Mouse (Mus musculus) adrenal gland, adult (tissue): ENCODE measurements at regions not wholly inside any gene's neighbourhood (a gene's known extent, or its start where the extent isn't known, plus 50 kb on each side); places are given as distances from the start of the nearest gene placed in this dataset.

Experiments used
- DNase-seq, 2 experiments: peaks; one replicate each; pipeline ENCODE4 v3.0.0; 2022 to 2023; ENCODE audit warnings: low spot score in 1 of 2; ENCODE audit not compliant: inconsistent age in 2 of 2

DNA sequence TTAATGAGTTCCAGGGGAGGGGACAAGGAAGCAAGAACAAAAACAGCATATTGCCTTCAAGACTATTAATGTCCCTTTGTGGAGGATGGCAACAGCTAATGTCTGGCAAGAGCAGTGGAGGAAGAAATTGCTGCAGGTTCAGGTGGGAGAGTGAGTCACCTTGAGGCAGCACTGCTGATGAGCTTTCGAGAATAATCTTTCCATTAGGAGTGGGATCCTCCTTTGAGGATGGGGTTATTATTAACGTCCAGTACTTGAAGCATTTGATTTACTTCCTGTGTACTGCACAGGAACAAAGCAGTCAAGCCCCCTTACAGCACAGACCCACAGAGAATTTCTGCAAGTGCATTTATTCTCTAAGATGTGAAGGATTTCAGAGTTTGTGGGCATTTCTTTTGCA is 671.2 kb upstream of the Stxbp6 start:
- DNase-seq = no peak

DNA sequence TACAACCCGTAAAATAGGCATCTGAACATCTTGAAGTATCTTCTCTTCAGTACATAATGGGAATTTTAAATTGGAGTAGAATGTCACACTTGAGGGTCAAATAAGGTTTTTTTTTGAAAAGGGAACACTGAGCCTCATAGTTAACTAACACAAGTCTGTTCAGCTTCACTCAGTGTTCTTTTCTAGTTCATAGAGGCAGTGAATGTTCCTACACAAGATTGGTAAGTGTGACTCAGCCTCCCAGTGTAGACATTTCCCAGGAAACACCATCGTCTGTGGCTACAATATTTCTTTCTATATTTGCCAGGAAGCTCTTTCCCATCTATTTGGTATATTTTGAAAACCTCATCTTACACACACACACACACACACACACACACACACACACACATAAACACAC is 670.1 kb upstream of the Stxbp6 start:
- DNase-seq = no peak

DNA sequence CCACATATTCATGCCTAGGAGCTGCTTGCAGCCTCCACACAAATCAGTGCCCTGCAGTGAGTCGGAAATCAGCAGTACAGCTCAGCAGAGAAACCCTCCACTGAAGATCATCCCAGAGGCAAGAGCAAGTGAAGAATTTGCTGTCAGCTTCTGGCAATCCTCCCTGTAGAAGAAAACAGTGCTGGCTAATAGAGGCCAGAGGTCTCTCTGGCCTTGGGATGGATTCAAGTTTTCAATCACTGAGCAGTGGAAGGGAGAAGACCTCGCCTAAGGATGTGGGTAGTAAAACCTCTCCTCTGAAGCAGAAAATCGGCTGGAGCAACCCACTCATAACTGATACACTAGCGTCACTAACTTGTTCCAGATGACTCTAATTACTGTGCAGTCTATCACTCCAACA is 659.2 kb upstream of the Stxbp6 start:
- peak in 1 of 2 experiments; percentile 60 for DNase-seq

DNA sequence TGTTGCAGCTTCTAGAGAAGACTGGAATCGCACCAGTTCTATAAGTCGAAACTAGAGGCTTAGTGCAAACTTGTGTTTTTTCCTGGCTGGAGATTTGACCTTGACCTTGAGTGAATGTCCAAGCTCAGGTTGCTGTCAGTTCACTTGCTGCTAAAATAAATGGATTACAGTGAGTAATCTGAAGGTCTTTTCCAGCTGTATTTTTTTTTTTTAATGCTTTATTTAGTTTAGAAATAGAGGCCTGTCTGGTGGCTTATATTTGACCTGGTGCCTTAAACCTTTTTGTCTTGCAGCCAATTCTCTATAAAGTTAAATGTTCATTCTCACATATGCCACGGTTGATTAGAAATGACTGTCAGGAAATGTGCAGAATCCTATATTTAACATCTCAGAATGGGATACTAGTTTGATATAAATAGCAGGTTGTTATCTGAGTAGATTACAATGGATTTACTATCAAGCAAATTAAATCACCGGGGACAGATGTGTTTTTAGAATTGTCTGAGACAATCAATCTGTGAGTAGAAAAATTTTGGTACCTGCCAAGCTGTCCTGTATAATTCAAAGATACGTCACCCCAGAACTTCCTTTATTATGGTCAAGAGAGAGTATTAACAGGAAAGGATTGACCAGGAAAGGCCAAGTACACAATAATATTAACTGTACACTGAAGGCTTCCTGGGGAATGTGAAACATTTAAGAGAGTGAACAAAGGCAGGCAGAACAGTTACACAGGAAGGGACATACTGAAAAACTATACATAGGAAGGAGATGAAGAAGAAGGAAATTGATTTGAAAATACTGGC is 650.3 kb upstream of the Stxbp6 start:
- peak in 1 of 2 experiments; percentile 55 for DNase-seq

DNA sequence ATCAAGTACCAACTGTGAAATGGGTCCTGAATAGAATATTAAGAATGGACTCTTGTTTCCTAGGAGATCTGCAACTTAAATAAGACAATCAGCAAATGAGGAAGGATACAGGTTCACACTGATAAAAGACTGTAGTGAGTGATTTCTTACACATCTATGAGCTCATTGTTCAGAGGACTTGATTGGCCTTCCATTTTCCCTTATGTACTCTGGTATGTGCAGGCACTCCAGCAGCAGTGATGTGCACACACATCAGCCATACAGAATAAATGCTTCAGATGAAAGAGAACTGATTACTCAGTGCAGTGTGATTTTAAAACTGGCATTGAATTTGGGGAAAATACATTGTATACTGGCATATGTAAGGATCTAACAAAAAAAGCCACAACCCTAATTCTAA is 636.8 kb upstream of the Stxbp6 start:
- DNase-seq = no peak

DNA sequence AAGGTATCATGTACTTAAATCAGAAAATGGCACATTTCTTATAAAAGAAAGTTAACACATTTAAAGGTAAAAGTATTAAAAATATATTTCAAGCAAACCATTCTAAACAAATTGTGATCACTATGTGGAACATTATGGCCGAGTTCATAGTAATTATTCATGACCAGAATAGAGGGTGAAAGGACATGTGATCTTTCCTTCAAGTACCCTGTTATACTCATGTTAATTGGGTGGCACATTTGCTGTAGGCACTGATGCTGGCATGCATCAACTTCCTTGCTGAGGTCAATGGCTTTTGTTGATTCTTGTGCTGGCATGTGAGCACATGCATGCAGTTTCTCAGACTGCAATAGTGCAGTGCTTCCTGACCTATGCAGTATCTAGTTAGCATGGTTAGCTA is 636.3 kb upstream of the Stxbp6 start:
- no peak for DNase-seq

DNA sequence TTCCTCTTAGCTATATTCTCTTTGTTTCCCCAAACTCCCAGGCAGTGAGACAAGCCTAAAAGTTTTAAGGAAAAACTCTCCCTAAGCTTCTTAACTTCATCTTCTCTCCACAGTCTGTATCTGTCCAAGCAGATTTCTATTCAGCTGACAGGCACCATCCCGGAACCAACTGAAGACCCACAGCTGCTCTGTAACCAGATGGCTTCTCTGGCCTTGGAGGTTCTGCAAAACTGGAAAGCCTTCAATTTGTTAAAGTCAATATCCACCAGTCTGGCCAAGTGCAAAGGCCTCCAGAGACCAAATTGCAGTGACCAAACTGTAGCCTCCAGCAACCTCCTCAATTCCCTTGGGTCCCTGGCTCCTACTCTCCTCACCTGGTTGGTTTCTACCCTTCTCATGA is 614.8 kb upstream of the Stxbp6 start:
- no peak for DNase-seq

DNA sequence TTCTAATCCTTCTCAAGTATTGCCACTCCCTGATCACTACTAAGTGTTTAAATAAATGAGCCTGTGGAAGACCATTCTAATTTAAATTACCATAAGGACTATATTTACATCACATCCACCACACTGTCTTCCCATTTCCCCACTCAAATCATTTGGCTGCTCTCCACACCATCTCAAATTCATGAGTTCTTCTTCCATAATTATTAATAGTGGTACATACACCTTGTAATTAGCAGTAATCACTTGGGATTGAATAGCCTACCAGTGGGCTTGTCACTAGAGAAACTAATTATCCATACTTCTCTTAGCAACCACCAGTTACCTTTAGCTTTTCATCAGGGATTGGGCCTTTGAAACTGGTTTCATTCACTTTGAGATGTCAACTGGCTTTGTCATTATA is 612.3 kb upstream of the Stxbp6 start:
- no peak for DNase-seq

DNA sequence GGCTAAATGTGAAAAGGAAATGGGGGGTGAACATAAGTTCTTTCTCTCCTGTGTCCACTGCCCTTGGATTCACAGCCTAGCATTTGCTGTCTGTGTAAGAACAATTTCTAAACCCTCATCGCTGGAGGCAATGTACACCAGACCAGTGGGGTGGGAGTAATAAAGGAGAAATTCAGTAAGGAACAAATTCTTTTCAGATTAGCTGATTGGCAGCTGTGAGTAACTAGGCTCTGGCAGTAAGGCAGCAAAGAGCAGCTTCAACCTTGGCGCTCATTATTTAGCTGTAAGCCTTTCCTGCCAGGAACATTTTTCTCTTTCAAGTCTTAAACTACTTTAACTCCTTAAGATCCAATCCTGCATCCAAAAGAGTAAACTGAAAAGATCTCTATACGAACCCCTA is 597.9 kb upstream of the Stxbp6 start:
- no peak for DNase-seq

DNA sequence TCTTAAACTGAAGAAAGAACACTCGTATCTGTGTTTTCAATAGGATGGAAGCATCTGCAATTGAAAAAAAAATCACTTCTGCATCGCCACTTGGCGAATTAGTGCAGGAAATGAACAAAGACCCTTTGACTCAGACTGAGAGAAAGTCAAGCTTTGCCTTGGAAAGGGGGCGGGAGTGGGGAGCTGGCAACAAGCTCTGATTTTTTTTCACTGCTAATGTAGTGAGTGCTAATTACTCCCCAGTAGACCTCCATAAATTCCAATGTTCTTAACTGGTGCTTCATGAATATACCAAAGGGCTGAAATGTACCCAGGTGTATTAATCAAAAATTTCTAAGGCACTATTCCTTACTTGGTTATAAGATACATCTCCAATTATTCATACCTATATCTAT is 597.0 kb upstream of the Stxbp6 start:
- no peak for DNase-seq

DNA sequence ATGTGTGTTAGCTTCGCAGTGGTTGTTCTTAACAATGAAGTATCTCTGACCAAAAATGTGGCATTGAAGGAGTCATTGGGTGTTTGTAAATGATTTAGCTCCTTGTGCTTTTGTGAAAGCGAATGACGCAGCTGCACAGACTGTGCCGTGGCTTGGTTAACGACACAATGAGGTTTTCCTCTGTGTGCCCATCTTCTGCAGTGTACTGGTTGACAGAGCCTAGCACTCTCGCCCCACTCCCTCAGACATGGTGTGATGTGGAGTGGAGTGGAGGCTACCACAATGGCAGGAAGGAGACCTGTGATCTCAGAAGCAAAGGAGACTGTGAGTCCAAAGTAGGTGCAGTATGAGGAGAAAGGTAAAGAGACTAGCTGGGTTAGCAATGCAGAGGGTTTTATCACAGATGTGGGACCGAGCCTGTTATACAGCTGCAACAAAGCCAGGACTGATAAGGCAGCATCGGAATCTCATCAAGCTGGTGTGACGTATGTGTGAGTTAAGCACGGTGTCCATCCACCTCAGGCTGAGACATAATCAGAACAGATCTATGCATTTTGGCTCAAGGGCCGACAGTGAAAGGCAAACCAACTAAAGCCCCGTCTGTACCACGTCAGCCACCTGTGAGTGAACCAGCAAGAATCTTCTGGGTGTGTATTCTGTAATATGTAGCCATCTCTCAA is 596.5 kb upstream of the Stxbp6 start:
- DNase-seq = peak in 1 of 2 experiments; percentile 18

DNA sequence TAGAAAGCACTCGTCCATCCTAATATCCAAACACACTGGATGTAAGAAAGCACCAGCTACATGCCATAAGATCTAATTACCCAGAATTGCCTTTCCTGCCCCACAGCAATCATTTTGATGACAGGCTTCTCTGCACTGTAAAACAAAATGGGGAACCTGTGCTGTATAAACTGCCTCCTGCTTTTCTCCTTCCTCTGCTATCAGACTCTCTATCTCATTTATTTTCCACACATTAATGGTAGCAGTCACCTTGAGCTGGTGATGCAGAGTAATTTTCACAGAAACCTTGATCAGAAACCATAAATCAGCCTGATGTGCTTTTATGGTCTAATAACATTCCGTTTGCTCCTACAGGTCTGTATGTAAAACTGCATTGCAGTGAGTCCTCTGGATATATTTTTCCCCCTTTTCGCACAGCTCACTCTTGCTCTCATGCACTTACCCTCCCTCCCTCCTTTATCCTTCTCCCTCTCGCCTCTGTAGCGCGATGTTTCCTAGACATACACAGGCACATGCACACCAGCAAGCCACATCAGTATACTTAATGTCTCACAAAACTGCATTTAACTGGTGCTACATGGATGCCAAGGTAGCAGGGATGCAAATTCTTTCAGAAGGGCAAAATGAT is 595.9 kb upstream of the Stxbp6 start:
- peak in 1 of 2 experiments; percentile 17 for DNase-seq

DNA sequence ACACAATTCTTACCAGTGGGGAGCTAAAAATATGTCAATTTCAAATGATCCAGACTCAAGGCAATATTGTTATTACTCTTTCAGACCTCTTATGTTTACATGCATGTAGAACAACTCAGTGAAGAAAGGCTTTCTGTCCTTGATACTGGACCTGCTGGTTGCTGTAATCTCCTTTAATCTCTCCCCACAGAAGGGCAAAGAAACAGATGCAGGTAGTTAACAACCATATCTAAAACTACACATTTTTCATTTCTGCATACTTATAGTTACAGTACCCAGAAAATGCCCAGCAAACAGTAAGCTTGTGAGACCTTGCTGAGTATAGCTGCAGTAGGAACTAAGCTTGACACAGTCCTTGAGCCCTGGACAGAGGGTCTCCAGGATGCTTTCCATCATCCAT is 585.1 kb upstream of the Stxbp6 start:
- DNase-seq = no peak

DNA sequence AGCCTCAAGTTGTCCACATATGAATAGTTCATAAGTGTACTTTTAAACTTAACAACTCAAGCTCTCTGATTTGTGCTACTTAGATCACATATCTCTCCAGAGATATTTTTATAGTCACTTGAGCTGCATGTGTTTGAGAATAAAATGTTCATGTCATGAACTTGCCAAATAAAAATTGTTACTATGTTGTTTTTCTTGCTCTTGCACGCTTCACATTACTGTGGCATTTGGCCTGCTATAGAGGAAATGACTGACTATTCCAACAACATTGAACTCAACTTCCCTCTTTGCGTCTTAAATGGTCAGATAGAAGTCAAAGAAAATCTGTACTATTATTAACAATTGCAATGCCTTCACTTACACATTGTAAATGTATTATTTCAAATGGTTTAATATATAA is 582.1 kb upstream of the Stxbp6 start:
- DNase-seq = no peak

DNA sequence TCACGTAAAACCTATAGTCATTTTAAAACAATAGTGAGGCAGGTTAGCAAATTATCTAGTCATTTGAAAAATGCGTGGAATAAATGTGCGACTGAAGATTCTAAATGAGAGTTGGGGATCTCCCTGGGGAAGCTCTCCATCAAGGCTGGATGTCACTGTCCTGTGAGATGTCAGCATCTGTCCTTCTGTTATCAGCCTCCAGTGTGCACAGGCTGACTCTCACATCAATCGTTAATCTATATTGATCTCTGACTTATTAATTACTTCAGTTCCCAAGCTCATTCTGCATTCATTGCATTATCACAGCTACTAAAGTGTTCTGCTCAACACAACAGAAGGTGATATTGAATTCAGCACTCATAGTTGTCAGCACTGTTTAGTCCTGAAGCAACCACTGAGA is 574.1 kb upstream of the Stxbp6 start:
- DNase-seq = no peak

DNA sequence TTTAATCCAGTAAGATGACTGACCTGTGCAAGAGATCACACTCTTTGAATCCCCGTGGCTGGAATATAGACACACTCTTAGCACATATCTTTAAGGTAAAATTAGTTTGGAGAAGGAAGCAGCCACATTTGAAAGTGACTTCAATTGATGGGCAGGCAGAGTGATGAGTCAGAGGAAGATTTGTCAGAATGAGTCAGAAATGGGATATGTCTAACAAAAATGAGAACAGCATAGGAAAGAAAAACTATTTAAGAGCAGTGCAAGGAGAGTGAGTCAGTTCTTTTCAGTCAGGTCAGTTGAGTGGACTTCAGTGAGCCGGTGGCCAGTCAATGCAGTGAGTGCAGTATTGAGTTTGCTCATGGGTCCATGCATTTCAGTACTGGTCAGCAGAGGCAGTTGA is 569.7 kb upstream of the Stxbp6 start:
- no peak for DNase-seq

DNA sequence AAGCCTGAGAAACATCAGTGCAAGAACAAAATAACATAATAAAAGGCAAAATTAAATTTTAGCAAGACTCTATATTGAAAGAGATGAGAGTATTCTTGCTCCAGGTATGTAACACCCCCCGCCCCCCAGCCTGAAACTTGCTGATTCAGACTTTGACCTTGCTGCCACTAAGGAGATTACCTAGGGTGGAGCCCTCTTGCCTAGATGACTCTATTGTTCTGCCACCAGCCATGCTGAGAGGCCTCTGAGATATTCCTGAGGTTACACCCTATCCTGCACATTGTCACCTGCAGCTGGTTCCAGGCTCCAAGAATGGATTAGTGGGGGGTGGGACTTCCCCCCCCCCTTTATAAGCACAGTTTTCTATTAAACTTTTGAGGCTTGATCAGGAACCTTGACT is 548.3 kb upstream of the Stxbp6 start:
- no peak for DNase-seq

DNA sequence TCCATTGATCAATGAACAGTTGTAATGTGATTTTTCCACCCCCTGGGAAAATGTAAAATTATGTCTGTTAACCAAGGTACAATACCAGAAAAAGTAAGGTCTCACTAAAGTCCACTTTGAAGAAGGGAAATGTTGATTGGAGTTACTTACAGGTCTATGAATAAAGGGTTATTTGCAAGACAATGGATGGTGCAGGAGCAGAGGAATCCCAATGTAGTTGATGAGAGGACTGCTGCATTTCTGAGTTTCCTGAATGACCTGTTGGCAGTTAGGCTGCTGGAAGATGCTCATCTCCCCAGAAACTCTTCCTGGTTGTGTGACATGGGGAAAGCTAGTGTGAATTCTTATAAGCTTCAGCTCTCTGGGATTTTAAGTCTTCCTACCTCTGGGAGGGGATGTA is 545.5 kb upstream of the Stxbp6 start:
- no peak for DNase-seq

DNA sequence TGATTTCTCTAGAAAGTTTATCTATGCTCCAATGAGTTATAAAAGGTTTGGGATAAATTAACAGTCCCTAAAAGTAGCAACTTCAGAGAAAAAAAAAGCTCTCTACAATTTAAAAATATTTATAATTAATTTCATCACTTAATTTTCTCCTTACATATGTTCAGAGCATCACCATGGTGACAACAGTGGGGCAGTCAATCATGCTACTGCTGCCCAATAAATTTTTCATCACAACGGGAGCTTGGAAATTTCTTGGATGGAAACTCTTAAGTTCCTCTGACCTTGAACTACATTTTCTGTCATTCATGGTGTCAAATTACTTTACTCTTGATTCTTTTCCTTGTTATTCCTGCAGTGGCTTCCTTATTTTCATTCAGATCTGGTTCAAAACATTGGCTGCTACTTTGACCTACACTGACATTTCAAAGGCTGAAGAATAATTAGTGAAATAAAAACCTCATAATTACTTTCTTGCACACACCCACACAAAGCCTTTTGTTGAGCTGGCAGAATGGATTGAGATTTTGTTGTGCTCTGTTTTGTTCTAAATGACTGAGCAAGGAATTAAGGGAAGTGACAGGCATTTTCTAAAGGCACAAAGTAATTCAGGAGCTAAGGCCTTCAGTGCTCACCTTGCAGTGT is 540.1 kb upstream of the Stxbp6 start:
- DNase-seq = no peak

DNA sequence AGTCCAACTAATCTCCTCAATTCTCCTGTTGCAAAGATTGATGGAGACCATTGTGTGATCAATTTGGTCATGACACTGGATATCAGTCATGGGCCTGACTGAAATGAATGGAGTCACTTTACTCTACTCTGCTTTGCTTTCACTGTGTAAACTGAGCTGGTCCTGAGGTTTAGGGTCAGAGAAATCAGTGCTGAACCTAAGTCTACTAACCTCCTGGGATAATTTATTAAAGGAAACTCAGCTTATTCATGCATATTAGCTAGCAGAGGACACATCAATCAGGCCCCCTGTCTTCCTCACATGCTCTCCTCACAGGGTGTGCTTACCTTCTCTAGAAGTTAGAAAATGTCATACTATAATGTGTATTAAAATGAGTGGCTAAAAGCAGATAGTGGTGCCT is 539.6 kb upstream of the Stxbp6 start:
- no peak for DNase-seq

DNA sequence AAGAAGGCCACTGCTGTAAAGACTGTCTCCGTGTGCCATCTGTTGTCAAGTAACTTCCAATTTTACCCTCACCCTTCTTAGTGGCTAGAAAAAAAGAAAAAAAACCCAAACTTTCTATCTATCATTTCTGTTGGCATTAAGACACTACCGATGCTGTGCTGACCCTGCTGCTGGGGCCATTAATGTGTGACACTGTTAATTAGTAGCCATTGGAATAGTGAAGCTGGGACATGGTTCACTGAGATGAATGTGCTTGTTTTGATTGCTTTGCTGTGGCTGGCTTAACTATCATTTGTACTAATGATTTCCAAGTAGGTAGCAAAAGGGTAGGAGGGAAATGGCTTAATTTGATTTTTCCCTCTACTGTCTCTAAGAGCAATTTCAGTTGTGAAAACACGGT is 524.9 kb upstream of the Stxbp6 start:
- DNase-seq = no peak
